Mouse (Mus musculus): Measurements from ENCODE around the gene Bcan.

DNA sequence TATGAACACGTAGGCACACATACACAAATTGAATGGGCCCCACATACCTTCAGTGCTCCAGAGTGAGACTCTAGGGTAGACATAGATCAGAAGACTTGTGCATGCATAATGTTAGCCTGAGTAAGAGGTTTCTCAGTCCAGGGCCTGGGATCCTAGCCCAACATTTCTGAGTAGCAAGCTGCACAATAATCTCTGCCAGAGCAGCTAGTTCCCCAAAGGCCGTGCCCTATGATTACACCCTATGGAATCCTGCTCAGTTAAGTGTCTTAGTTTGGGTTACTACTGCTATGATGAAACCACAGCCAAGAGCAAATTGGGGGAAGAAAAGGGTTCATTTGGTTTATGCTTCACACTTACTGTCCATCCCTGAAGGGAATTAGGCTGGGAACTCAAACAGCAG, 57.6 kb downstream of the Bcan start:
- TF ChIP-seq CTCF (IDR thresholded peaks at IDR 0.05) (no peak), EP300 (IDR thresholded peaks at IDR 0.05) (no peak)
